In genomic region chr9:98485020-98485419, GRCm38 (mm10) we compare ENCODE assay signal across 27 mouse cellular contexts. TPM values are rescaled to one million over a fixed set of nuclear protein-coding genes. Genes with fewer than 3 reads are reported as not detected.
DNase-seq lines count a peak whose midpoint lies in the region; ATAC-seq and TF ChIP-seq lines count a peak whose summit lies in the region.
"Had no signal": no experiment of that assay in that cellular context is flagged by ENCODE, and none has a peak within 500 bp of the region (broad histone marks: within the 10 kb centered on the region; RNA-seq: fewer than 3 reads in every experiment).

No protein-coding gene starts in this region.

- DNase-seq in kidney, postnatal 36 days: no peak
- DNase-seq in stomach, postnatal 0 days (ENCODE audit: low spot score): no peak
- DNase-seq in right cerebral cortex, postnatal 25 days: no peak
- no peak for DNase-seq in layer of hippocampus, adult 18-20 months (ENCODE audit: low spot score in 2 of 2)
- DNase-seq in left cerebral cortex, adult 9 months (ENCODE audit: low spot score in 2 of 2): no peak
- DNase-seq: adrenal gland, adult 2 months; adrenal gland, postnatal 10 days; adrenal gland, postnatal 25 days; cerebellum, adult 11 months; cerebellum, adult 18-20 months; cerebellum, adult 8-10 months; cerebellum, adult 9-11 months; cerebellum, postnatal 25 days; embryo, embryonic 11 days had no signal

- H3K9me3 ChIP-seq in kidney, embryonic 15.5 days (replicated peaks): no peaks in the 10 kb centered on the region
- no peaks in the 10 kb centered on the region for H3K9me3 ChIP-seq in intestine, embryonic 15.5 days
- H3K9me3 ChIP-seq in intestine, embryonic 16.5 days (ENCODE audit: control insufficient read depth, low read length): no peaks in the 10 kb centered on the region
- no peaks in the 10 kb centered on the region for H3K9me3 ChIP-seq in stomach, postnatal 0 days (ENCODE audit: control insufficient read depth, low read length)
- H3K9me3 ChIP-seq: embryonic facial prominence, embryonic 13.5 days; embryonic facial prominence, embryonic 15.5 days; forebrain, embryonic 10.5 days; forebrain, embryonic 12.5 days had no signal

- H3K27ac ChIP-seq in kidney, embryonic 15.5 days: no peak overlapping the region
- 0 out of 2 replicates have a peak overlapping the region, but pooled peaks have one; percentile 13 for H3K27ac ChIP-seq in intestine, embryonic 15.5 days
- H3K27ac ChIP-seq in intestine, embryonic 16.5 days (ENCODE audit: low read length): peak overlapping the region; percentile 23
- H3K27ac ChIP-seq in stomach, postnatal 0 days (replicated peaks): peak overlapping the region; percentile 49; the same call in 1 of the 2 replicates
- H3K27ac ChIP-seq: embryonic facial prominence, embryonic 13.5 days; embryonic facial prominence, embryonic 15.5 days; forebrain, embryonic 10.5 days; forebrain, embryonic 12.5 days had no signal

- H3K4me2 ChIP-seq in kidney, embryonic 15.5 days: no peak overlapping the region
- no peak overlapping the region for H3K4me2 ChIP-seq in intestine, embryonic 15.5 days (replicated peaks)
- H3K4me2 ChIP-seq in intestine, embryonic 16.5 days (ENCODE audit: low read depth, low read length): no peak overlapping the region
- H3K4me2 ChIP-seq in stomach, postnatal 0 days (replicated peaks; ENCODE audit: low read depth): no peak overlapping the region
- H3K4me2 ChIP-seq: embryonic facial prominence, embryonic 13.5 days; embryonic facial prominence, embryonic 15.5 days; forebrain, embryonic 12.5 days had no signal

- no peak overlapping the region for H3K9ac ChIP-seq in kidney, embryonic 15.5 days
- H3K9ac ChIP-seq in intestine, embryonic 15.5 days: no peak overlapping the region
- no peak overlapping the region for H3K9ac ChIP-seq in intestine, embryonic 16.5 days (ENCODE audit: low read depth, low read length)
- no peak overlapping the region for H3K9ac ChIP-seq in stomach, postnatal 0 days (ENCODE audit: low read length)
- H3K9ac ChIP-seq: embryonic facial prominence, embryonic 13.5 days; embryonic facial prominence, embryonic 15.5 days; forebrain, embryonic 12.5 days had no signal

- no peak for TF ChIP-seq EP300 in stomach, postnatal 0 days (optimal IDR thresholded peaks at IDR 0.05)

- no peak for TF ChIP-seq CTCF in stomach, postnatal 0 days (IDR thresholded peaks at IDR 0.05; ENCODE audit: low read depth)

- WGBS in kidney, embryonic 15.5 days: 87% methylated on average over 7 of the region's 7 CpGs
- WGBS in intestine, embryonic 15.5 days: 61% methylated on average over 7 of the region's 7 CpGs
- 60% methylated on average over 7 of the region's 7 CpGs for WGBS in intestine, embryonic 16.5 days
- 67% methylated on average over 7 of the region's 7 CpGs for WGBS in stomach, postnatal 0 days

- H3K4me1 ChIP-seq in kidney, embryonic 15.5 days: peaks cover 2% of the 10 kb centered on the region
- peaks cover 2% of the 10 kb centered on the region; the same call in 1 of the 2 replicates for H3K4me1 ChIP-seq in intestine, embryonic 15.5 days (replicated peaks)
- peaks cover 6% of the 10 kb centered on the region; the same call in 1 of the 2 replicates for H3K4me1 ChIP-seq in intestine, embryonic 16.5 days (ENCODE audit: control insufficient read depth, insufficient read depth, low read length)
- no peaks in the 10 kb centered on the region for H3K4me1 ChIP-seq in stomach, postnatal 0 days (replicated peaks; ENCODE audit: control insufficient read depth, insufficient read depth)
- H3K4me1 ChIP-seq: embryonic facial prominence, embryonic 13.5 days; embryonic facial prominence, embryonic 15.5 days; forebrain, embryonic 12.5 days had no signal

- 0 out of 2 replicates have a peak, but pooled peaks have one; percentile 12 for ATAC-seq in kidney, embryonic 15.5 days (replicated peaks; ENCODE audit: low FRiP score)
- peak; percentile 74 for ATAC-seq in intestine, embryonic 15.5 days
- peak; percentile 71 for ATAC-seq in intestine, embryonic 16.5 days
- ATAC-seq in stomach, postnatal 0 days (ENCODE audit: low FRiP score, low TSS enrichment): no peak
- ATAC-seq: forebrain, embryonic 14.5 days; forebrain, embryonic 16.5 days had no signal

- H3K36me3 ChIP-seq in kidney, embryonic 15.5 days: no peaks in the 10 kb centered on the region
- no peaks in the 10 kb centered on the region for H3K36me3 ChIP-seq in intestine, embryonic 15.5 days
- no peaks in the 10 kb centered on the region for H3K36me3 ChIP-seq in intestine, embryonic 16.5 days (ENCODE audit: control insufficient read depth, insufficient read depth, low read length)
- H3K36me3 ChIP-seq in stomach, postnatal 0 days (ENCODE audit: control insufficient read depth, insufficient read depth, low read length): no peaks in the 10 kb centered on the region
- H3K36me3 ChIP-seq: embryonic facial prominence, embryonic 13.5 days; embryonic facial prominence, embryonic 15.5 days; forebrain, embryonic 10.5 days; forebrain, embryonic 12.5 days had no signal

- H3K27me3 ChIP-seq in kidney, embryonic 15.5 days: no peaks in the 10 kb centered on the region
- no peaks in the 10 kb centered on the region for H3K27me3 ChIP-seq in intestine, embryonic 15.5 days (replicated peaks)
- H3K27me3 ChIP-seq in intestine, embryonic 16.5 days (replicated peaks; ENCODE audit: control insufficient read depth, insufficient read depth, low read length): no peaks in the 10 kb centered on the region
- no peaks in the 10 kb centered on the region for H3K27me3 ChIP-seq in stomach, postnatal 0 days (ENCODE audit: control insufficient read depth, insufficient read depth, low read length)
- H3K27me3 ChIP-seq: embryonic facial prominence, embryonic 13.5 days; embryonic facial prominence, embryonic 15.5 days; forebrain, embryonic 12.5 days had no signal

- H3K4me3 ChIP-seq in kidney, embryonic 15.5 days (replicated peaks): no peak overlapping the region
- H3K4me3 ChIP-seq in intestine, embryonic 15.5 days (replicated peaks): no peak overlapping the region
- H3K4me3 ChIP-seq in intestine, embryonic 16.5 days (ENCODE audit: low read length): no peak overlapping the region
- H3K4me3 ChIP-seq in stomach, postnatal 0 days (ENCODE audit: low read depth, low read length): no peak overlapping the region
- H3K4me3 ChIP-seq: embryonic facial prominence, embryonic 13.5 days; embryonic facial prominence, embryonic 15.5 days; erythroblast, embryonic 14.5 days; forebrain, embryonic 10.5 days; forebrain, embryonic 12.5 days had no signal

RNA-seq across cellular contexts. Expression of gene Rbp2, which starts 0.9 kb away (rescaled TPM):
- 0.95 and 0.97 TPM in 2 replicates for polyA plus RNA-seq in kidney, embryonic 15.5 days (2015; fragmentation: Nextera tagmentation; extraction: Ambion mirVana)
- polyA plus RNA-seq in intestine, embryonic 15.5 days (2015; fragmentation: Nextera tagmentation; extraction: Ambion mirVana): 291 and 368 TPM in 2 replicates
- polyA plus RNA-seq in intestine, embryonic 16.5 days (2015; fragmentation: Nextera tagmentation; extraction: Ambion mirVana): 749 and 1,123 TPM in 2 replicates
- polyA plus RNA-seq in stomach, postnatal 0 days (2015; fragmentation: Nextera tagmentation; extraction: Ambion mirVana): 197 and 200 TPM in 2 replicates
- under 1 TPM in 1 of 2 experiments, not detected in 1; 0.53 TPM for total RNA-seq in layer of hippocampus, adult 18-20 months (2021)
- total RNA-seq: adrenal gland, adult 2 months; adrenal gland, postnatal 25 days; common myeloid progenitor, adult 5-6 weeks; ES-E14; MEL had no signal
- polyA plus RNA-seq: adrenal gland, adult 2 months; erythroblast, embryonic 14.5 days; forebrain, embryonic 12.5 days; forebrain, embryonic 16.5 days had no signal

Comparison
In these comparisons a context has a peak if more than half of its experiments do, and no peak if none do; other contexts are left out.
1. RNA of gene Rbp2, which starts 0.9 kb away (polyA plus RNA-seq): 749 to 1,123 TPM in intestine, embryonic 16.5 days, 291 to 368 TPM in intestine, embryonic 15.5 days and 197 to 200 TPM in stomach, postnatal 0 days; 0.95 to 0.97 TPM in kidney, embryonic 15.5 days; every median in the first group is over 100 times any median in the second.